Mouse (Mus musculus) layer of hippocampus, postnatal 36 days (tissue): ENCODE measurements around the gene Mxd4. TPM values are rescaled to one million over a fixed set of nuclear protein-coding genes. Genes with fewer than 3 reads are reported as not detected.
A peak's percentile ranks its signal among the peaks of the same experiment; 100 is the strongest.

Experiments used
- DNase-seq, 2 experiments: peaks; one replicate each; pipeline ENCODE4 v3.0.0; 2022
- total RNA-seq, 2 experiments: library from RNA; stranded (reverse); gene quantifications; 2 replicates each; pipeline ENCODE4 v1.2.3; 2021

Gene Mxd4
- total RNA-seq, 2 experiments from 2014 or later, result 86.7 to 99.5 TPM

DNA sequence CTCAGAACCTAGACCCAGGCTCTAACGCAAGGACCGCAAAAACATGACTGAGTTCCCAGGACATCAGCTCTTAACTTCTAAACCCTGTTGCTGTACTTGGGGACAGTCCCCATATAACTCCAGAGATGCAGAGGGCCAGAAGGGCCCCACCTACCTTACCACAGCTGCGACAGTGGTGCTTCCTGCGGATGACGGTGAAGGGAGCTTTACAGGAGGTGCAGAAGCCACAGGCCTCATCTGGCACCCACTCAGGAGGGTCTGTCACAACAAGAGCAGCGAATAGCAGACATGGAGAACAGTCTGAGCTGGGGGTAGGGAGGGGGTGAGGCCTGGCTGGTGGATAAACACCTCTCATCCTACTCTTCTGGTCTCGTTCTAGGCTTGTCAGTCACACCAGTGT is 8.9 kb upstream of the Mxd4 start:
- no peak for DNase-seq

DNA sequence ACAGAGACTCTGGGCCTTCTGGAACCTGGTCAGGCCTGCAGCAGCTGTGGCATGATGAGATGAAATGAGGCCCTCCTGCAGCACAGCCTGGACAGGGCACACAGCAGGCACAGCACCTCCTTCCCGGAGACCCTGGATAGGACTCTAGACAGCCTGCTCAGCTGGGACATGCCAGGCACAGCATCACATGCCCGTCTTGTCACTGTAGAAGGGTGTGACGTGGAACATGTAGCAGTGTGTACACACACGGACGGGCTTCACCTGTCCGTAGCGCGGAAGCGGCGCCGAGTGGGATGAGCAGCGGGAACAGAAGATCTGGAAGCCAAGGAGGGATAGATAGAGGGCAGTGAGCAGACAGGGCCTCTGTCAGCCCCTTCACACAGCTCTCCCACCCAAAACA is 8.3 kb upstream of the Mxd4 start:
- DNase-seq, result no peak

DNA sequence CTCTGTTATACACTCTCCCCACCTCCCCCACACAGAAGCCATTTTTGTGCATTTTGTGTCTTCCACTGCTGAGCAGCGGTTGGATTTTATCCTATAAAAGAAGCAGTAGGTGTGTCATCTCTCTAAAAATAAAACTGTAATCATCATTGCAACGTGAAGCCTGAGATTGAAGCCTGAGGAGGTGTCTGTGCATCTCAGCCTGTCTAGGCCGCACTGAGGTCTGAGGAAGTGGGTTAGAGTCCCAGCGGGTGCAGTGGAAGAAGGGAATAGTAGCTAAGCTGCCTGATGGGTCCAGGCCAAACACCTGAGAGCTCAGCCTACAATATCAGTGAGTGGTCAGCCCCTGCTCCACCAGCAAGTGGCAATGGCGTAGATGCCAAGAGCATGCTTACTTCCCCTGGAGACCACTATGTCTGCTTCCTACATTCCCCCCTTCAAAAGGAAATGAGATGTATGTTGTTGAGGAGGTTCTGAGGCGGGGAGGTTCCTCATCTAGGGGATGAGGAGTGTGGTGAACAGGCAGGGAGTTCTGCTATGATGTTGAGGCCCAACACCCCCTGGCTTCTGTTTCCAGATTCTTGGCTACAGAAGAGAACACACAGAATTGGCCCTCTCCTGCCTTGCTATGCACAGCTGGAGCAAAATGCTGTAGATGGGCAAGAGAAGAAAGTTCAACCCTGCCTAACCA is 7.6 kb upstream of the Mxd4 start:
- no peak for DNase-seq

DNA sequence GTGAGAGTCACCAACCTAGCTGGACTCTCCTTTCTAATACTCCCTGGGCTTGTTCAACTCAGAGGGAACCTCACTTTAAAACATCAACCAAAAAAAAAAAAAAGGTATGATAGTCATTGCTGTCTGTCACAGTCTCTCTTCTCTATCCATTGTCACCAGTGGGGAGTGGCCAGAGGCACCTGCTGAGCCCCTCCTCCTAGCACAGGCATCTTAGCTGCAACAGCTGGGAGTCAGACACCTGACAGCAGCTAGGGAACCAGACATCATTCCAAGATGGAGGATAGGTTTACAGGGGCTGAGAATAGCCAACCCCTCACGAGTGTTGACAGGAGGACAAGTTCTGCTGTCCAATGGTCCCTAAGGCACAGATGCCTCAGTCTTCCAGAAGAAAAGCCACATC is 6.9 kb upstream of the Mxd4 start:
- DNase-seq, result no peak

DNA sequence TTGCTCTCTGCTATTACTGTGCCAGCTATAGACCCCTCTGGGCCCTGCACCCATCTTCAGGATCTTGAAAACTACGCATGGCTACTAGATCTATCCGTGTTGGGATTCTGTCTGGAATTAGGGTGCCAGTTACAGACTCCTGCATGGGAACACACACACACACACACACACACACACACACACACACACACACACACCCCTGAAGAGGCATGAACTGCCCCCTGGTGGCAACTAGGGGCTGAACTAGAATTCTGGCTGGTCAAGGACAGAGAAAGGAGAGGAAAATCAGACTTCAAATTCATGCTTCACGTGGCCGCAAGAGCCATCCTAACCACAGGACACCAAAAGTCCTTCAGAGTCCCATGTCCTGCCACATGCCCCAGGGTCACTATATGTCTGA is 4.3 kb upstream of the Mxd4 start:
- no peak for DNase-seq

DNA sequence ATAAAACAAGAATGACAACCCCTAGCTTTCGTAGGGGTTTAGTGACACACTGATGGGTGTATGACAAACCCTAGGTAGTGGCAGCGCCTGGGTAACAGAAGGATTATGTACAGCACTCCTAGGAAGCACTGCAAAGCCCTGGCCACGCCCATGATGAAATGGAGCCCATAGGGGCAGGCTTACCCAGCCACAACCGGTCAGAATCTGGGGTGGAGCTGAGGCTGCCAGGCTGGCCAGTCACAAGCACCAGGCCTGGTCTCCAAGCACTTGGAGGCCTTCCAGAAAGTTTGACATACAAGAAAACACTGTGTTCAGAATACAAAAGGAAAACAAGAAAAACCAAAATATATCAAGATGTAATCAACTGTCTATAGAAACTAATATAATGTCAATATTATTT is 3.5 kb upstream of the Mxd4 start:
- no peak for DNase-seq

DNA sequence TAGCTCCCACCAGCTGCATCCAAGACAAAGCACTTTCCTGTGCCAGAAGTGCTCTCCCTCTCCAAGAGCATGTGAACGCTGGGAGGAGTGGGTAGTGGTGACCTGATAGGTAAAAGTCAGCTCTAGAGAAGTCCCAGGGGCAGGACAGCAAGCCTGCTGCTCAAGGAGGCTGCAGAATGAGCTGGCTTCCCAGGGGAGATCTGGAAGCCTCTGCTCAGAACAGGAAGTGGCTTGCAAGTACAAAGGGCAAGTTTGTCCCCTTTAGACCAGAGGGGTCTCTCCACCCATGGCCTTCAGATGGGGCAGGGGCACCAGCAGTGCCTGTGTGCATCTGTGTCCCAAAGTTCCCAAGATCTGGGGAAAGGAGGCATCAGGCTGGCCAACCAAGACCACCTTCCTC is 2.0 kb upstream of the Mxd4 start:
- no peak for DNase-seq

DNA sequence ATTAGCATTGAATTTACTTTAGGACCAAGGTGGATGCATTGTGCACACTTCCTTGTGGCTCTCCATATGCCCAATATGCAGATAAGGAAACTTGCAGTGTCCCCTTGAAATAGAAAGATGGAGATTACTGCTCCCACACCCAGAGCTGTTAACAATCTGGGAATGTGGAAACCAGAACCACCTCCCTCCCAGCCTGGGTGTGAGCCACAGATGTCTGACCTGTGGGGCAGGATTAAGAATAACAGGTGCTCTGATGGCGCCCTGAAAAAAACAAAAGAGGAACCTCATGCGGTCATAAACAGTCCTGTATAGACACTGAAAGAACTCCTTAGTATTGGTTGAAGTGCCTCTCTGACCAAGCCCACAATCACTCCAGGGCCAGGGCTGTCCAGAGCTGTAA is 1.3 kb upstream of the Mxd4 start:
- no peak for DNase-seq

DNA sequence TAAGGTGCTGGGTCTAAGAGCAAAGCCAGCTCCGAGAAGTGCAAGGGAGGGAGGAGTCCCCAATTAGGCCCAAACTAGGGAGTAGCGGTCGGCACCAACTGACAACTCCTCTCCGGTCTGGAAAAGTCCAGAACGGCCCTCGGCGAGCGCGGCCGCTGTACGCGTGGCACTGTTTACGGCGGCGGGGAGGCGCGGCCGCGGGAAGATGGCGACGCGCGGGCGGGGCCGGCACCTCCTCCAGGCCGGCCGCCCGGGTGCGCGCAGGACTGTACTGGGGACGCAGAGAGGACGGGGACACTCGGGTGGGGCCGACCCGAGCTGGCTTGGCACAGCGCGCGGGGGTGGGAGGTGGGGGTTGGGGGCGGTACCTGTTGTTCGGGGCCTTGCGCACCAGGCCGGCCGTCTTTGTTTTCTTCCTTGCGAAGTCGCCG is 544 bp downstream of the Mxd4 start:
- peak in 1 of 2 experiments; percentile 47 for DNase-seq

DNA sequence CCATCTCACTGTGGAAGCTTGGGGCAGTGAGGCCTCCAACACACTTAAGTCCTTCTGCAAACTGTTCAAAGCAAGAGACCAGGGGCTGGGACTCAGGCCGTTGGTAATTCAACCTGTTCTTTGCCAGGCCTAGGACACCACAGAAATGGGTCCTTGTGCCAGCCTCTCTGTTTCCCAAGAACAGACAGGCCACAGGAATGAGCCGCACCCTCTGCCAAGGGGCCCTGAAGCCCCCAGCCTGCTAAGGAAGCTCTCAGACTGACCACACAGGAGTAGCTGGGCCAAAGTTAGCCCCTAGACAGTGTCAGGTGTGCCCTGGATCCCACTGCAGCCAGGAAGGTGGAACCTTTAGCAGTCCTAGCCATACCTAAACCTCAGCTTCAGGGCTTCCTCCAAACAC is 1.1 kb downstream of the Mxd4 start:
- peak in 1 of 2 experiments; percentile 11 for DNase-seq

DNA sequence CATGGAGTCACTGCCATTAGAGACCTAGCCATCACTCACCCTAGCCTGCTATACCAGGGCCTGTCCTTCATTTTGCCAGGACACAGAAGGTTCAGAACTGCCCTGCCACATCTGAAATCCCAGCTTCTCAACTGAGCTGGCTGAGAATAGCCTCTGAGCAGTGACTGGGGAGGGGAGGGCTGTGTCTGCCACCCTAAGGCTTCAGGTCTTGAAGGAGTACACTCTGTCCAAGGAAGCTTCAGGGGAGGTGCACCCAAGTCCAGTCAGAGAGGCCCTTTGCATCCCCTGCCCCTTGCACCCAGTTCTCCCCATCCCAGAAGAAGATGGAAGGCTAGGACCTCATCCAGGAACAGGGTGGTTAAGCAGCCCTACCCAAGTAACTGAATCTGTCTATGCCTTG is 1.7 kb downstream of the Mxd4 start:
- DNase-seq, result peak in 1 of 2 experiments; percentile 3

DNA sequence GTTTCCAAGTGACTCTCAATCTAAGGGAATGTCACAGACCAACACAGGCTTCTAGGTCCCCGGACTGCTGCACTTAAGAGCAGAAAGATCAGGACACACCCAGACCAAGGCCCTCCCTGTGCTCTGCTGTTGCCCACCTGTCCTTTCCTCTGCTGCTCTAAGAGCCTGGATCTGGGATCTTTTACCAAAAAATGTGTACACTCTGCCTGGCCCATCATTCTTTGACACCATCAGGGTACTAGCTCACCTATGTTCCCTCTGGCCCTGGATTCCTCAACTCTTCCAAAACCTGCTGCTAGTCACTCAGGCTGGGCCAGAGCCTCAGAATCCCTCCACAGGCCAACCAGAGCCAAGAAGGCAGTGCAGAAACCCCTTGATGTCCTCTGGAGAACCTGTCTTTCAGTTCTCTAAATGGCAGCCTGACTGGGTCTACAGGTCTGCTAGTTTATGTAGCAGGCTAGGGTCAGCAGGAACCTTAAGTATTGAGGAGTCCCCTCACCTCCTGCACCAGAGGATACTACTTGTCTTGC is 2.4 kb downstream of the Mxd4 start:
- peak in 1 of 2 experiments; percentile 1 for DNase-seq

DNA sequence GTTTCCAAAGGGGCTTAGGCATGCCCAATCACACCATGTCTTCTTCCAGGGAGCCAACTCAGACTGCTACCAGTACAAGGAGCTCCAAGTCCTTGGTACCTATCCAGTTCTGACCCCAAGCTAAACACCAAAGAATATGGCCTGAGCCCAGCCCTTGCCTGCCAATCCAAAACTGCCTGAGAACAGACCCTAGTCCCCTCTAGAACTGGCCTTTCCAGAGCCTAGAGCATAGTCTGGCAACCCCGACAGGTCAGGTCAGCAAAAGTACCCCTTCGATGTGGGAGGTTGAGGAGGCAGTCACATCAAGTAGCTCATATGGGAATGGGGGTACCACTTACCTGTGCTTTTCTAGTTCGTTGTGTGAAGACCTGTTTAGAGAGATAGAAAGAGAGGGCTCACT is 3.5 kb downstream of the Mxd4 start:
- DNase-seq, result peak in 1 of 2 experiments; percentile 3

DNA sequence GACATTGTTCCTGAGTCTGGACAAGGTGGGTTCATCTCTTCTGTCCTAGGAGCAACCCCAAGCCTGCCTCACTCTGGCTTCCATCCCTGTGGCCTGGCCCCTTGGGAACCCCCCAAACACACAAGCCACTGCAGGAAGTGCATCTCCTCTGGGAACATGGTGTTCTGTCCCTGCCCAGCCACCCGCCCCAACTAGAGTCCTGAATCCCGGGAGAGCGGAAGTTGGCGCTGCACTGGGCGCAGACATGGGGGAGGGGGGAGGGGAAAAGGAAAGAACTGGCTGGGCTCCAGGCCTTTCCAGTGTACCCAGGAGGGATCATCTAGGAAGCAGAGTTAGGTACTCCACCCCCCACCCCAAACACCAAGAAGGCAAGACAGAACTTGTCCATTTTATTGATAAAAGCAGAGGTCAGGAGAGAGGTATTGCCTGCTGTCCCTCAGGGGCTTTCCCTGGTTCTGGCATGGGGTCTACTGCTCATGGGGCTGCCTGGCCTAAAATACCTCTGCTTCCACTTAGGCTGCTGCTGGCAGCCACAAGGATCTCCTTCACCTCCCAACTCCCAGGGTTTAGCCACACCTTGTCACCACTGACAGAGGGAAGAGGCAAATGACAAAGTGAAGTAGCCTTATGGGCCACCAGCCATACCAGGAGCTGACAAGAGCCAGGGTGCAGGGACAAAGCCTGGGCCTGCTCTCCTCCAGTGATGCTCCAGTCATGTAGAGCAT is 4.2 kb downstream of the Mxd4 start:
- peak; percentile 7 to 24 for DNase-seq

DNA sequence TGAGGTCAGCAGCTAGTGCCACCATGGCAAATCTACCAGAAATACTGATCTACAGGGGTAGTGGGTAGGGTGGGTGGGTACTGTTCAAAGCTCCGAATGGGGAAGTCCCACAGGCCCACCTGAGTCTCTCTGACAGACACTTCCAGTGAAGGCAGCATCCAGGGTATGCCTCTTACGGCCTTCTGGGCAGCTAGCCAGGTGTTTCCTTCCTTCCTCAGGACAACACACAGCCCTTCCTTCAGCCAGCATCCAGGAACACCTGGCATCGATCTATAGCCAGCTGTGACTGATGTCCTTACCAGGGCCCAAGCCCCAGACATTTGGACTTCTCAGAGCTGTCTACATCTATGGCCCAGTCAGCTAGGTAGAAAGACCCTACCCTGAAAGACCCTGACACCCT is 5.0 kb downstream of the Mxd4 start:
- peak; percentile 0 to 2 for DNase-seq

DNA sequence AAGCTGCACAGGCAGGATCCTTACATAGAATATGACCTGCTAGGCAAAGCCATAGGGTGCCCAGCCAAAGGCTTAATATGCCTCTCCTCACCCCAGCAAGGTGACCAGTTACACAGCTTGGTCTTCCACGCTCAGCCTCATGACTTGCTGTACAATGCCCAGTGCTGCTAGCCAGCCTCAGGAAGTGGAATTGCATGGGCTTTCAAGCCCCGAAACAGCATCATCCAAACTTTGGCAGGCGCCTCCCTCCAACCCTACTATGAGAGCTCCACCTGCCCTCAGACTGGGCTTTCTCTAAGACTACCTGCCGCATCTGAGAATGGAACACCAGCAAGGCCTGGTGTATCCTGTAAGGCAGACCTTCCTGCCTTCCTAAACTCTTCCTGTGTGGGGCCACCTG is 9.7 kb downstream of the Mxd4 start:
- peak in 1 of 2 experiments; percentile 1 for DNase-seq

DNA sequence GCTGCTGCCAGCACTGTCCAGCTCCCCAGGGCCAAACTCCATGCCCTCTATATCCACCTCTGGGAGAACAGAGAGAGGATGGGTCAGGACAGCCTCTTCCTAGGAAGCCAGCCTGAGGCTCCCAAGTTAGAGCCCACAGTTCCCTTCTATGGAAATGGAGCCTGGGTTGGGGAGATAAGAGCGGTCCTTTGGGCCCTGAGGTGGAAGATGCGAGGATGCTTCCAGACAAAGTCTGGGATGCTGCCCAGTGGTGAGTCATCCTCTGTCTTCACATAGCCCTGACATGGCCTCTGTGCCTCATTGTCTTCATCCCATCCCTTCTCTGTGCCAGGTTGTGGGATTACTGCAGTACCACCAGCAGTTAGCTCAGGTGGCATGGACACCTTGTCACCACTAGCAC is 10.4 kb downstream of the Mxd4 start:
- peak in 1 of 2 experiments; percentile 2 for DNase-seq

DNA sequence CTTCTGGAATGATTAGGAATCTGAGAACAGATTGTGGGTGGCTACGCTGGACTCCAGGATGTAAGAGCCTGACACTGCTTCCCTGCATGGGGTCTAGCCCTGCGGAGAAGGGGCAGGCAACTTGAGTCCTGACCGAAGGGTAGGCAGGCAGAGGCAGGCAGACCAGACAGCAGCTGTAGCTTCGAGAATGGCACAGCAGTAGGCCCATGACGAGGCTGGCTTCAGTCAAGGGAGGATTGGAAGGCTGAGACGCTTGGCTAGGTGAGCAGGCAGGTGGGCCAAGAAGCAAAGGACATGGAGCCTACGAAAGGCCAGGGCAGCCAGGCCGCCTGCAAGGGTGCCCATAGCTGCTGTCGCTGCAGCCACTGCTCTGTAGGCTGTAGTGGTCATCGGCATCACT is 10.8 kb downstream of the Mxd4 start:
- peak in 1 of 2 experiments; percentile 2 for DNase-seq

DNA sequence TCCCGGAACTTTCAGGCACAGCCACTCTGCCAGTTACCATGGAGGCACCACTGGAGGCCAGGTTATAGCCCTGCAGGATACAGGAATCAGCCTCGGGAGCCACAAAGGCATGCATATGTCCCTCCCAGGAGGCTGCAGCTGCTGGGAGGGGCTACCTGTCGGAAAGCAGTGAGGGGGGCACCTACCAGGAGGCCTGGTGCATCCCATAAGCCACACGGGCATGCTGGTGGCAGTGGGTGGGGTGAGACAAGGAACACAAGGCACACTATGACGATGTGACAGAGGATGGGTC is 12.2 kb downstream of the Mxd4 start:
- no peak for DNase-seq

DNA sequence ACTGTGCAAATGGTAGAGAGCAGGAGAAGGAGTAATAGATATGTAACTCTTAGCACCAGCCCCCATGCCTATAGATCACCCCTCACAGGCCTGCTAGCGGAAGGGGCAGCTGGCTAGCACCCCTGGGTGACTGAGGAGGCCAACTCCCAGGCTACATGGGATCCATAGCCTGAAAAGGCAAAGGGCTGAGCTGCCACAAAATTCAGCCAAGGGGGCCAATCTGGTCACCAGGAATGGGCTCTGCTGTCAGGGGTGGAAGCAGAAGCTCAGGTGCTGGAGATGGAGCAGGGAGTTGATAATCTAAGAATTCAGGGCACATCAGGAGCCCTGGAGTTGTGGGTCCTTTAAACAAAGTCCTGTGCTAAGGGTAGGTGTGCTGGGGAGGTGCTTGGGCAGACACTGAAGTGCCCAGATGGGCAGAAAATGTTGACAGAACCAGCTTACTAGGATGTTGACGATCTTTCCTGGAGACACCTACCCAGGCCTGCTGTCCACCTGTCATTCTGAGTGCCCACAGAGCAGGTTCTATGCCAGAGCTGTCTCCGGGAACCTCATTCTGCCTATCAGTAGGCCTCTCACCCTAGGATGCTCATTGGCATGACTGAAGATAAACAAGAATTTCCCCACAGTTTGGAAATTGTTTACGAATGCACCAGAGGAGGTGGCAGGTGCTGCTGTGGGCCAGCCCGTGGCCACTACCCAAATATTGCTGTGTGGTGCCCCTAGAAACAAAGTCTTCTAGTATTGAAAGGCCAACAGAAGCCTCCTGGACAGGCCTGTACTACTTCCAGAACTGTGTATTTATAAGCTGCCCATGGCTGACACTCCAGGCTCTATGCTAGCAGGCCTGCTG is 12.7 kb downstream of the Mxd4 start:
- DNase-seq, result peak in 1 of 2 experiments; percentile 2

DNA sequence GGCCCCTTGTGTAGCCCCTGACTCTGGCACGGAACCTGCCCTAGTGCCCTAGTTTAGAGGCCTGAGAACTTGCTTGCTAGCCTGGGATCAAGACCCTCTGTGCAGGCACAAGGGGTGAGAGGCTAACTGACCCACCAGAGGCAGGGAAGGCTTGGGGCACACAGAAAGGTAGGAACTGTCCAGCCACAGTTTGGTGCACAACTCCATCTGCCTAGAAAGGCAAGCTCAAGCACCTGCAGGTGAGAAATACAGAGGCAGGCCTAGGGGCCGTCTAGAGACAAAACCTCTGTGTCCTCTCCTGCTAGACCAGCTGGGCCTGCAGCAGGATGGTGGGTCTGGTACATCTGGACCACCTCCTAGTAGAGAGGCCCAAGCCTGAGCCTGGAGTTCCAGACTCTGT is 13.5 kb downstream of the Mxd4 start:
- no peak for DNase-seq

DNA sequence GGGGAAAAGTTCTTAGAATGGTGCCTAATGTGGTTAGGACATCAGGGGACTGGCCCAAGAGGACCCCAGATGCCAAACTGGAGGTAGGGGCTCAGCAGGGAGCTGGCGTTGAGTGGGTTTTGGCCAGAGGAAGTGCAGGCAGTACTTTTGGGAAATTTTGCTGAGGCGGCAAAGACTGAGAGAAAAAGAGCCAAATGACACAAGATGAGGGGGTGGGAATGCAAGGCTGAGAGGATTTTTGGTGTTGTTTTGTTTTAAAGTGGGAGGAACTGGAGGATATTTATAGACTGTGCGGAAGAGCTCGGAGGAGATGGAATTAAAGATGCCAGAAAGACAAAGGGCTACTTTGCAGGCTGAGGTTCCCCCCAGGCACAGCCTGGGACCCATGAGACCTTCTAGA is 16.8 kb downstream of the Mxd4 start:
- peak in 1 of 2 experiments; percentile 8 for DNase-seq

DNA sequence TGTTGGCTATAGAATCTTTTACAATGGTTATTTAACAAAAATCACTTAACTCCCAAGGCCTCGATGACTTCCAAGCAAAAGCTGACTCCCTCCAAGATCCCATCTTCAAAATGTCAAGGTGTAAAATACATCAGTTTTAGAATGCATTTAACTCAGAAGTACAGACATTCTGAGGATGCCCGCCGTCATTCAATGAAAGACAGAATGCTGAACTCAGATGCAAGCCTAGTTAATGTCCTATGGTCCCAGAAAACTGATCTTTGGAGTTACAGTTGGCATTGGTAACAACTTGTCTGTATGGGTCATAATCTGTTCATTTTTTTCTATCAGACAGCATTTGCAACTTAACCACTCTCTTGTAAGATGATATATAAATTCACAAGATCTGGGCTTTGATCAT is 17.6 kb downstream of the Mxd4 start:
- no peak for DNase-seq
